Mouse (Mus musculus): Measurements from ENCODE around the gene Mas1. TPM values are rescaled to one million over a fixed set of nuclear protein-coding genes. Genes with fewer than 3 reads are reported as not detected.

Mas1 gene
- polyA plus RNA-seq (2017; shearing (Covaris generic)): under 1 TPM; 0.16 to 0.17 TPM

DNA sequence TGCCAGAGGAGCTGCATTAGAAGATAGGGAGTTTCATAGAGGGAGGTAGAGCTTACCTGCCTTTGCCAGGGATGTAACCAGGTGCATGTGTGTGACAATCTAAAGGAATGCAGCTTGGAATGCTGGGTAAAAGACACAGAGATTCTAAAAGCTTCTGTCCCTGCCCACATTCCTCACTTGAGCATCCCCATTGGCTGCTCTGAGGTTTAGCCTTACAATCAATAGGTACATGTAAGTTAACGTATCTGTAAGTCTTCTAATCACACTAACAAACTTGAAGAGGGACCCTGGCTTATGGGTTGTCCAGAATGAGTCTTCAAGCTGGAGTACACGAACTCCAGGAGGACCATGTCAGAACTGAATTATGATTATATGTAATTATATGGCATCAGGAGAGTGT, at the start of gene Mas1:
Gene Mas1 (minus strand): TSS at position 101 of the 400 bp plus-strand sequence.

DNA sequence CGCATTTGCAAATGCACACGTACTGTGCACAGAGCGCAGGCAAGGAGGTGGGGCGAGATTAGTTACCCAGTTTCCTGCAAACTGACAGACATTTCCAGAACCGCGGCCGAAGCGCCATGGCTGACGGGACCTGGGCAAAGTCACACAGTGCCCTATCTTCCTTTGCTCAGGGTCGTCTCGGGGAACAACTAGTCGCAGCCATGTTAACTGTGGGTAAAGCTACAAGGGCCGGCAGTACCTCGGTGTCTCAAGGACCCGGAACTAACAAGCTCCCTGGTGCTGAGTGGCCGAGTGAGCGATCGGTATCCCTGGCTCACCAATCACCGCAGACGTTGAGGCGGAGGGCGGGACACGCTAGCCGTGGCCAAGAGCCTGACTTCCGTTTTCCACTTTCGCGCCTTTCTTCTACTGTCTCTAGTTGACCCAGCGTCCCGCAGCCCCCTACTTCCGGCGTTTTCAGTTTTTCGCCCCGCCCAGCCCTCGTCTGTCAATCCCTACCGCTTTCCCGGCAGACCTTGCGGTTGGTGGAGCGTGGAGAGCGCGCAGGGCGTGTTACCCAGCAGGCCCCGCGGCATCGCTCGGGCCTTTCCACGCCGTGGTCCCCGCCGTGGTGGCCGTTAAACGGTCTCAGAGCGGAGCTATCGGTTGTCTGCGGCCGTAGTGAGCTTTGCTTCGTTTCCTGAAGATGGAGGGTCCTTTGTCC, 48.1 kb upstream of the Mas1 start, which contains the start of gene Mrpl18:
Gene Mrpl18 (minus strand): TSS at position 465 of the 703 bp plus-strand sequence.

DNA sequence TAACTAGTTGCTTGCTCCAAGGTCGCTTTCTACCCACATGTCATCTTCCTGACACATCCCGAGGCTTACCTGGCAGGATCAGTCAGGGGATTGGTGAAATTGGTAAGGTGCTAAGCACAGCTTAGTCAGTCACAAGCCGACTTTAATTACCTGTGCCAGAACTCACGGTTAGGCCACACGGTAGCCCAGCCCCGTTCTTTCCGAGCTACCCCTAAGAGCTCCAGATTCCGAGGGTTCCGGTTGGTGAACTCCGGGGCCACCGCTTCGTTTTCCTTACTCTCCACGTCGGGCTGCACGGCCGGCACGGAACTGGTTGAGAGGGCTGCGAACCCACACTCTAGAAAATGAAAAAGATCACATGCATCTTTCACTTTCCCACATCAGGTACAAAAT, 47.5 kb upstream of the Mas1 start, which contains the start of gene Tcp1:
Gene Tcp1 (plus strand): TSS at position 214 of the 393 bp plus-strand sequence.

DNA sequence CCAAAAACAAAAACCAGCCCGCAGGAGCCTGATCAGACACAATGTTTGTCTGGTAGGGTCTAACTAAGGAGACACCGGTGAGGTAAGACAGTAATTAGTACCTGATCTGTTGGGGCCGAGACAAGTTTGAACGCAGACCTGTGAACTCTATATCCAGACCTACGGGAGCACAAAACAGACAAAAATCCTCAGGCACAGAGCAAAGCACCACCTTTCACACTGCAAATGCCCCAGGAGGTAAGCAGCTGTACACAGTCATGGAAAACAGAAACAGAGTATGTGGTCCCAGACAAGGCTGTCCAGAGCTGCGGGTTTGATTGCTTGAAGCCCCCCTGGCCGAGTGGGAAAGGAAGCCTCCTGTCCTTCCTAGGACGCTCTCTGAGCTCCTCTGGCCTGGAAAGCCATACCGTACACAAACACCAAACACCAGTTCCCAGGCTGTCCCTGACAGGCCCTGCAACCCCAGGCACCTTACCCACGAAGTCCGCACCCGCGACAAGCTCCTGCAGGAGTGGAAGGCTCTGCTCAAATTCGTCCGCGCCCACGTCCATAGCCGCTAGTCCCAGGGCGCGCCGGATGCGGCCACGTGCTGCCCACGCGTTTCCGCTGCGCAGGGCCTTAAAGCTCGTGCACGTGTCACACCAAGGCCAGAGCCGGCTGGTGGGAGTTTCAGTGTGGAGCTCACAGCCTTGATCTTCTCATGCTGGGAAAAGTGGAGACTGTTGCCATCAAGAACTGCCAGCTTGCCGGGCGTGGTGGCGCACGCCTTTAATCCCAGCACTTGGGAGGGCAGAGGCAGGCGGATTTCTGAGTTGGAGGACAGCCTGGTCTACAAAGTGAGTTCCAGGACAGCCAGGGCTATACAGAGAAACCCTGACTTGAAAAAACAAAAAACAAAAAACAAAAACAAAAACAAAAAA, 41.7 kb upstream of the Mas1 start, which contains the start of gene Pnldc1:
Gene Pnldc1 (minus strand): TSS at position 870 of the 920 bp plus-strand sequence.

DNA sequence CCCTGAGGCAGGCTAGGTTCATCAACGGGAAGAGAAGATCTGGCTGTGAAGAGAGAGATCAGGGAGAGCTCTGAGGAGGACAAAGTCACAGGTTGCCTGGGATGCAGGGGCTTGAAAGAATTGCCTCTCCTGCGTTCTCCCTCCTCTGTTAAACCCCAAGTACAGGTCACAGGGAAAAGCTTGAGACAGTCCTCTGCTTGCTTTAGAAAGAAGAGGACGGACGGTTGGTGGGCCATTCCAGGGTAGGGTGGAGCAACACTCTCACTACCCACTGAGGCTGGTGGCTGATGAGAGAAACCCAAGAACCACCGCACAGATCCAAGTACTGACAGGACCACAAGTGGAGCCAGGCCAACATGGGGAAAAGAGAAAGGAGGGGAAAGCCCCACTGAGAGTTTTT, 7.8 kb upstream of the Mas1 start, which contains the start of gene Mrgprh:
Gene Mrgprh (plus strand): TSS at position 301 of the 400 bp plus-strand sequence.

Other genes starting within 250 kb of the Mas1 start
- not detected for gene Slc22a1, start 192.3 kb downstream of the Mas1 start, polyA plus RNA-seq (2017; shearing (Covaris generic))
- 10 to 100 TPM; 29.0 to 38.6 TPM for gene Igf2r, start 98.5 kb downstream of the Mas1 start, polyA plus RNA-seq (2017; shearing (Covaris generic))
- gene Mrgprh, start 7.9 kb upstream of the Mas1 start, polyA plus RNA-seq (2017; shearing (Covaris generic)): under 1 TPM in 1 of 2 experiments, not detected in 1; 0.66 TPM
- 1 to 10 TPM in 1 of 2 experiments, under 1 TPM in 1; 0.98 to 2.4 TPM for gene Pnldc1, start 42.1 kb upstream of the Mas1 start, polyA plus RNA-seq (2017; shearing (Covaris generic))
- 100 to 1,000 TPM; 172 to 203 TPM for gene Tcp1, start 47.6 kb upstream of the Mas1 start, polyA plus RNA-seq (2017; shearing (Covaris generic))
- 100 to 1,000 TPM; 108 to 134 TPM for gene Mrpl18, start 48.2 kb upstream of the Mas1 start, polyA plus RNA-seq (2017; shearing (Covaris generic))
- 1 to 10 TPM in 1 of 2 experiments, under 1 TPM in 1; 0.47 to 1.3 TPM for gene Acat3, start 72.5 kb upstream of the Mas1 start, polyA plus RNA-seq (2017; shearing (Covaris generic))
- 10 to 100 TPM; 27.6 to 54.4 TPM for gene Acat2, start 92.6 kb upstream of the Mas1 start, polyA plus RNA-seq (2017; shearing (Covaris generic))
- 10 to 100 TPM; 70.8 to 89.0 TPM for gene Wtap, start 126.0 kb upstream of the Mas1 start, polyA plus RNA-seq (2017; shearing (Covaris generic))
- 100 to 1,000 TPM in 1 of 2 experiments, 10 to 100 TPM in 1; 99.0 to 110 TPM for gene Sod2, start 138.7 kb upstream of the Mas1 start, polyA plus RNA-seq (2017; shearing (Covaris generic))
- not detected for gene Gpr31b, start 184.2 kb upstream of the Mas1 start, polyA plus RNA-seq (2017; shearing (Covaris generic))
- under 1 TPM in 1 of 2 experiments, not detected in 1; 0.53 TPM for gene Tcp10b, start 193.0 kb upstream of the Mas1 start, polyA plus RNA-seq (2017; shearing (Covaris generic))

Data from inflammation-experienced regulatory T-cells (primary cell).